Mouse (Mus musculus): ENCODE results near the gene Tekt4. TPM values are rescaled to one million over a fixed set of nuclear protein-coding genes. Genes with fewer than 3 reads are reported as not detected.

Gene Tekt4
- total and polyA plus RNA-seq, 2 experiments, result not detected

- no peak overlapping the region for H3K9ac ChIP-seq (ENCODE audit: low read depth, low read length)
- 83% methylated on average over 10 of the region's 10 CpGs for WGBS
- no peaks in the 10 kb centered on the region for H3K4me1 ChIP-seq (ENCODE audit: control insufficient read depth, insufficient read depth, low read length)
- no peaks in the 10 kb centered on the region for H3K79me2 ChIP-seq (ENCODE audit: control insufficient read depth, insufficient read depth, low read length)
- no peak overlapping the region for H3K4me3 ChIP-seq (ENCODE audit: insufficient read depth, low read depth, low read length)
- no peak overlapping the region for H3K27ac ChIP-seq (replicated peaks; ENCODE audit: insufficient read depth, low read depth, low read length)
- no peaks in the 10 kb centered on the region for H3K27me3 ChIP-seq (ENCODE audit: control insufficient read depth, insufficient read depth, low read length)
- DNase-seq (ENCODE audit: extremely low read depth, low read depth, low spot score), result no peak
- H3K36me3 ChIP-seq (ENCODE audit: control insufficient read depth, insufficient read depth, low read length), result no peaks in the 10 kb centered on the region
- TF ChIP-seq POLR2A (IDR thresholded peaks at IDR 0.05; ENCODE audit: extremely low read depth, insufficient read depth, low read length) (no peak), CTCF (IDR thresholded peaks at IDR 0.05; ENCODE audit: low read depth, low read length) (no peak)
Measured at GRCm38 (mm10) chr17:25510074-25510830, 55.8 kb downstream of the Tekt4 start.

GRCm38 (mm10) chr17:25511876-25512275 is 57.5 kb downstream of the Tekt4 start:
- H3K27me3 ChIP-seq (ENCODE audit: control insufficient read depth, insufficient read depth, low read length), result no peaks in the 10 kb centered on the region
- DNase-seq (ENCODE audit: extremely low read depth, low read depth, low spot score), result no peak
- 72% methylated on average over 3 of the region's 3 CpGs for WGBS

DNA sequence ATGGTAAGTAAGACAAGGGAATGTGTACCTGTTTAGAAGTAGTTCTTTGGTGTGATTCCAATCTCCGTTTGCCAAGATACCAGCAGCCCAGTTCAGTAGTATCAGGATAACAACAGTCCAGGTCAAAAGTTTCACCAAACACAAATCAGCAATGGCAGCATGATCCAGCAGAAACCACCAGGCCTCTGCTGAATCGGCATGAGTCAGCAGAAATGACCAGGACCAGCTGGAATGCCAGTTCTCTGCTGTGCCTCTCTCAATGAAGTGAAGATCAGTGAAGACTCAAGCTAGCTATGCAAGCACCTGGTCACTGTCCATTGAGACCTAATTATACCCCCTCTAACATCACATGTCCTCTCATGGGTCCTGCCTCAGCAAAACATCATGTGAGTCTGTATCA is 59.6 kb downstream of the Tekt4 start:
- 87% methylated on average over 2 of the region's 2 CpGs for WGBS
- no peaks in the 10 kb centered on the region for H3K4me1 ChIP-seq (ENCODE audit: control insufficient read depth, insufficient read depth, low read length)
- H3K36me3 ChIP-seq (ENCODE audit: control insufficient read depth, insufficient read depth, low read length), result no peaks in the 10 kb centered on the region
- H3K79me2 ChIP-seq (ENCODE audit: control insufficient read depth, insufficient read depth, low read length), result no peaks in the 10 kb centered on the region
- H3K9ac ChIP-seq (ENCODE audit: low read depth, low read length), result no peak overlapping the region
- TF ChIP-seq CTCF (IDR thresholded peaks at IDR 0.05; ENCODE audit: low read depth, low read length), result no peak
- no peak for TF ChIP-seq POLR2A (IDR thresholded peaks at IDR 0.05; ENCODE audit: extremely low read depth, insufficient read depth, low read length)
- no peaks in the 10 kb centered on the region for H3K27me3 ChIP-seq (ENCODE audit: control insufficient read depth, insufficient read depth, low read length)
- no peak overlapping the region for H3K27ac ChIP-seq (replicated peaks; ENCODE audit: insufficient read depth, low read depth, low read length)
- no peak for DNase-seq (ENCODE audit: extremely low read depth, low read depth, low spot score)
- H3K4me3 ChIP-seq (ENCODE audit: insufficient read depth, low read depth, low read length), result no peak overlapping the region

More at GRCm38 (mm10) chr17:25511876-25512275, 57.5 kb downstream of the Tekt4 start:
- Histone ChIP-seq H3K9ac (ENCODE audit: low read depth, low read length) (no peak overlapping the region), H3K4me1 (ENCODE audit: control insufficient read depth, insufficient read depth, low read length) (no peaks in the 10 kb centered on the region), H3K79me2 (ENCODE audit: control insufficient read depth, insufficient read depth, low read length) (no peaks in the 10 kb centered on the region), H3K27ac (replicated peaks; ENCODE audit: insufficient read depth, low read depth, low read length) (no peak overlapping the region), H3K4me3 (ENCODE audit: insufficient read depth, low read depth, low read length) (no peak overlapping the region), H3K36me3 (ENCODE audit: control insufficient read depth, insufficient read depth, low read length) (no peaks in the 10 kb centered on the region)
- TF ChIP-seq POLR2A (IDR thresholded peaks at IDR 0.05; ENCODE audit: extremely low read depth, insufficient read depth, low read length), result no peak

- 24% methylated on average over 5 of the region's 5 CpGs for WGBS
- DNase-seq (ENCODE audit: extremely low read depth, low read depth, low spot score), result no peak
- no peak for TF ChIP-seq POLR2A (IDR thresholded peaks at IDR 0.05; ENCODE audit: extremely low read depth, insufficient read depth, low read length)
Measured at GRCm38 (mm10) chr17:25516315-25516714, 61.9 kb downstream of the Tekt4 start.

GRCm38 (mm10) chr17:25518144-25518543 is 63.7 kb downstream of the Tekt4 start:
- Histone ChIP-seq H3K27me3 (ENCODE audit: control insufficient read depth, insufficient read depth, low read length) (no peaks in the 10 kb centered on the region), H3K4me1 (ENCODE audit: control insufficient read depth, insufficient read depth, low read length) (no peaks in the 10 kb centered on the region), H3K79me2 (ENCODE audit: control insufficient read depth, insufficient read depth, low read length) (no peaks in the 10 kb centered on the region), H3K4me3 (ENCODE audit: insufficient read depth, low read depth, low read length) (no peak overlapping the region), H3K36me3 (ENCODE audit: control insufficient read depth, insufficient read depth, low read length) (no peaks in the 10 kb centered on the region), H3K27ac (replicated peaks; ENCODE audit: insufficient read depth, low read depth, low read length) (no peak overlapping the region), H3K9ac (ENCODE audit: low read depth, low read length) (no peak overlapping the region)
- 89% methylated on average over 17 of the region's 17 CpGs for WGBS
- no peak for DNase-seq (ENCODE audit: extremely low read depth, low read depth, low spot score)
- TF ChIP-seq POLR2A (IDR thresholded peaks at IDR 0.05; ENCODE audit: extremely low read depth, insufficient read depth, low read length), result no peak
- no peak for TF ChIP-seq CTCF (IDR thresholded peaks at IDR 0.05; ENCODE audit: low read depth, low read length)

More at GRCm38 (mm10) chr17:25516315-25516714, 61.9 kb downstream of the Tekt4 start:
- Histone ChIP-seq H3K79me2 (ENCODE audit: control insufficient read depth, insufficient read depth, low read length) (no peaks in the 10 kb centered on the region), H3K9ac (ENCODE audit: low read depth, low read length) (no peak overlapping the region), H3K4me3 (ENCODE audit: insufficient read depth, low read depth, low read length) (no peak overlapping the region), H3K36me3 (ENCODE audit: control insufficient read depth, insufficient read depth, low read length) (no peaks in the 10 kb centered on the region), H3K27me3 (ENCODE audit: control insufficient read depth, insufficient read depth, low read length) (no peaks in the 10 kb centered on the region), H3K4me1 (ENCODE audit: control insufficient read depth, insufficient read depth, low read length) (no peaks in the 10 kb centered on the region), H3K27ac (replicated peaks; ENCODE audit: insufficient read depth, low read depth, low read length) (no peak overlapping the region)

DNA sequence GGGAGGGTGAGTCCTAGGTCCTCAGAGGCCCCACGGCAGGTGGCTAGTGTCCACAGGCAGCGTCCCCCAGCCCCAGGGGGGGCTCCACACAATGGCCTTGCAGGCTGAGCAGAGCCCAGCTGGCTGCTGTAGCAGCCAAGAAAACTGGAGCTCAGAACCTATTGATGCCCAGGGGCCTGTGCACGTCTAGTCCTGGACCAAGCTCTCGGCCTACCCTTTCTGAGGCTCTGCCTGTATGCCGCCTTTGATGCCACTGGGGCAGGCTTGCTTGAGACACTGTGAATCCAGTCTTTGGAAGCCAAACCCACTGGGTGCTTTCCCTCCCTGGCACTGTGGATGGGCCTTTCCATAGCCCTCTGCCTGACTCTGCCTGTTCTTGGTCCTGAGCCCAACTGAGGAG is 65.1 kb downstream of the Tekt4 start:
- Histone ChIP-seq H3K27me3 (ENCODE audit: control insufficient read depth, insufficient read depth, low read length) (no peaks in the 10 kb centered on the region), H3K9ac (ENCODE audit: low read depth, low read length) (no peak overlapping the region), H3K79me2 (ENCODE audit: control insufficient read depth, insufficient read depth, low read length) (no peaks in the 10 kb centered on the region), H3K4me1 (ENCODE audit: control insufficient read depth, insufficient read depth, low read length) (no peaks in the 10 kb centered on the region), H3K4me3 (ENCODE audit: insufficient read depth, low read depth, low read length) (no peak overlapping the region), H3K27ac (replicated peaks; ENCODE audit: insufficient read depth, low read depth, low read length) (no peak overlapping the region), H3K36me3 (ENCODE audit: control insufficient read depth, insufficient read depth, low read length) (no peaks in the 10 kb centered on the region)
- DNase-seq (ENCODE audit: extremely low read depth, low read depth, low spot score), result no peak
- WGBS, result 92% methylated on average over 5 of the region's 5 CpGs
- TF ChIP-seq POLR2A (IDR thresholded peaks at IDR 0.05; ENCODE audit: extremely low read depth, insufficient read depth, low read length), result no peak
- TF ChIP-seq CTCF (IDR thresholded peaks at IDR 0.05; ENCODE audit: low read depth, low read length), result no peak

All from liver, adult 2 months (tissue).